Mouse (Mus musculus) midbrain, embryonic 10.5 days (tissue): ENCODE measurements around the gene Abca5. TPM values are rescaled to one million over a fixed set of nuclear protein-coding genes. Genes with fewer than 3 reads are reported as not detected.
A peak's percentile ranks its signal among the peaks of the same experiment; 100 is the strongest.

Experiments
- DNase-seq: peaks from one replicate; pipeline ENCODE4 v3.0.0-alpha.2; 2017; ENCODE audit warnings: low spot score
- H3K27ac ChIP-seq: fragments of 300-500 bp; sonication (generic); replicated peaks from 2 replicates; pipeline ENCODE4 v1.5.1; 2016; ENCODE audit warnings: mild to moderate bottlenecking
- H3K27me3 ChIP-seq: fragments of 300-500 bp; sonication (generic); 2 replicates; pipeline ENCODE4 v1.6.1; 2016; ENCODE audit warnings: low read depth, mild to moderate bottlenecking; ENCODE audit not compliant: poor library complexity, severe bottlenecking
- H3K36me3 ChIP-seq: fragments of 300-500 bp; sonication (generic); 2 replicates; pipeline ENCODE4 v1.6.1; 2016; ENCODE audit warnings: mild to moderate bottlenecking, moderate library complexity
- H3K4me1 ChIP-seq: fragments of 300-500 bp; sonication (generic); 2 replicates; pipeline ENCODE4 v1.6.1; 2016
- H3K4me3 ChIP-seq: fragments of 300-500 bp; sonication (generic); 2 replicates; pipeline ENCODE4 v1.5.1; 2016; ENCODE audit warnings: mild to moderate bottlenecking, moderate library complexity
- H3K9me3 ChIP-seq: fragments of 300-500 bp; sonication (generic); replicated peaks from 2 replicates; pipeline ENCODE4 v1.6.1; 2016; ENCODE audit warnings: mild to moderate bottlenecking
- WGBS: fragments of 180-500 bp; shearing (Covaris S2); methylation state at CpG from one replicate; pipeline ENCODE4 v1.1.7; 2016; 5-methylcytosine and 5-hydroxymethylcytosine counted together
- polyA plus RNA-seq: library from polyadenylated mRNA; unstranded; fragments of >200 nt; fragmentation: Nextera tagmentation; extraction: Ambion mirVana; gene quantifications from 2 replicates; pipeline ENCODE4 v1.2.1, GENCODE M21; 2016

Abca5 gene
- 2.1 and 2.4 TPM in 2 replicates for polyA plus RNA-seq

- H3K36me3 ChIP-seq, result no peaks in the 10 kb centered on the region
- peak within 1 kb of the TSS; percentile 87 for H3K4me3 ChIP-seq
- peaks cover 11% of the 10 kb centered on the region; the same call in 1 of the 2 replicates for H3K4me1 ChIP-seq
- peak within 1 kb of the TSS; percentile 82 for H3K27ac ChIP-seq
- DNase-seq, result peak; percentile 85
- no peaks in the 10 kb centered on the region for H3K9me3 ChIP-seq
- H3K27me3 ChIP-seq, result peaks cover 50% of the 10 kb centered on the region
- WGBS, result under 1% methylated on average over 95 of the region's 95 CpGs
Observed at GRCm38 (mm10) chr11:110337289-110338245, at the start of gene Abca5. Gene Abca5, minus strand, starts transcription at chr11:110337716.

GRCm38 (mm10) chr11:110385487-110385886 lies 48.0 kb upstream of the Abca5 start:
- 84% methylated on average over 2 of the region's 2 CpGs for WGBS
- Histone ChIP-seq H3K27ac (no peak overlapping the region), H3K9me3 (no peaks in the 10 kb centered on the region), H3K4me1 (peaks cover 1% of the 10 kb centered on the region), H3K4me3 (no peak overlapping the region), H3K36me3 (no peaks in the 10 kb centered on the region), H3K27me3 (0 out of 2 replicates have a peak, but pooled peaks cover 3% of the 10 kb centered on the region)
- no peak for DNase-seq

- H3K27ac ChIP-seq, result 0 out of 2 replicates have a peak overlapping the region, but pooled peaks have one; percentile 74
- H3K27me3 ChIP-seq, result 0 out of 2 replicates have a peak, but pooled peaks cover 3% of the 10 kb centered on the region
- no peaks in the 10 kb centered on the region for H3K9me3 ChIP-seq
- H3K36me3 ChIP-seq, result no peaks in the 10 kb centered on the region
- 35% methylated on average over 15 of the region's 15 CpGs for WGBS
- peak overlapping the region; percentile 52 for H3K4me3 ChIP-seq
- H3K4me1 ChIP-seq, result peaks cover 13% of the 10 kb centered on the region
- no peak for DNase-seq
Observed at GRCm38 (mm10) chr11:110380310-110380668, 42.8 kb upstream of the Abca5 start.

GRCm38 (mm10) chr11:110379661-110380309 lies 42.3 kb upstream of the Abca5 start:
- peak overlapping the region; percentile 52 for H3K4me3 ChIP-seq
- peaks cover 13% of the 10 kb centered on the region for H3K4me1 ChIP-seq
- H3K9me3 ChIP-seq, result no peaks in the 10 kb centered on the region
- H3K36me3 ChIP-seq, result no peaks in the 10 kb centered on the region
- peak; percentile 64 for DNase-seq
- WGBS, result 13% methylated on average over 20 of the region's 20 CpGs
- H3K27ac ChIP-seq, result peak overlapping the region; percentile 74
- 0 out of 2 replicates have a peak, but pooled peaks cover 3% of the 10 kb centered on the region for H3K27me3 ChIP-seq

- 86% methylated on average over 9 of the region's 9 CpGs for WGBS
- no peak overlapping the region for H3K4me3 ChIP-seq
- no peak overlapping the region for H3K27ac ChIP-seq
- H3K9me3 ChIP-seq, result no peaks in the 10 kb centered on the region
- H3K36me3 ChIP-seq, result no peaks in the 10 kb centered on the region
- no peak for DNase-seq
- peaks cover 8% of the 10 kb centered on the region for H3K4me1 ChIP-seq
- no peaks in the 10 kb centered on the region for H3K27me3 ChIP-seq
Observed at GRCm38 (mm10) chr11:110374036-110374435, 36.5 kb upstream of the Abca5 start.

- H3K36me3 ChIP-seq, result no peaks in the 10 kb centered on the region
- DNase-seq, result no peak
- 79% methylated on average over 15 of the region's 15 CpGs for WGBS
- H3K27ac ChIP-seq, result no peak overlapping the region
- no peak overlapping the region for H3K4me3 ChIP-seq
- H3K4me1 ChIP-seq, result peaks cover 8% of the 10 kb centered on the region
- no peaks in the 10 kb centered on the region for H3K27me3 ChIP-seq
- H3K9me3 ChIP-seq, result no peaks in the 10 kb centered on the region
Observed at GRCm38 (mm10) chr11:110372266-110372954, 34.9 kb upstream of the Abca5 start.

GRCm38 (mm10) chr11:110371827-110372226 lies 34.3 kb upstream of the Abca5 start:
- WGBS, result 71% methylated on average over 8 of the region's 8 CpGs
- Histone ChIP-seq H3K4me3 (no peak overlapping the region), H3K4me1 (peaks cover 8% of the 10 kb centered on the region), H3K27me3 (no peaks in the 10 kb centered on the region), H3K27ac (no peak overlapping the region), H3K9me3 (no peaks in the 10 kb centered on the region), H3K36me3 (no peaks in the 10 kb centered on the region)
- DNase-seq, result no peak

- DNase-seq, result no peak
- 25% methylated on average over 15 of the region's 15 CpGs for WGBS
- H3K4me1 ChIP-seq, result peaks cover 8% of the 10 kb centered on the region
- H3K9me3 ChIP-seq, result no peaks in the 10 kb centered on the region
- no peaks in the 10 kb centered on the region for H3K36me3 ChIP-seq
- no peak overlapping the region for H3K4me3 ChIP-seq
- no peak overlapping the region for H3K27ac ChIP-seq
- no peaks in the 10 kb centered on the region for H3K27me3 ChIP-seq
Observed at GRCm38 (mm10) chr11:110369312-110370019, 31.9 kb upstream of the Abca5 start.

- 91% methylated on average over 13 of the region's 13 CpGs for WGBS
Observed at GRCm38 (mm10) chr11:110367638-110368037, 30.1 kb upstream of the Abca5 start.

GRCm38 (mm10) chr11:110366902-110367301 lies 29.4 kb upstream of the Abca5 start:
- Histone ChIP-seq H3K9me3 (no peaks in the 10 kb centered on the region), H3K27me3 (no peaks in the 10 kb centered on the region), H3K4me3 (no peak overlapping the region), H3K36me3 (no peaks in the 10 kb centered on the region), H3K27ac (no peak overlapping the region), H3K4me1 (peaks cover 8% of the 10 kb centered on the region)
- DNase-seq, result no peak
- 81% methylated on average over 3 of the region's 3 CpGs for WGBS

More at GRCm38 (mm10) chr11:110367638-110368037, 30.1 kb upstream of the Abca5 start:
- no peaks in the 10 kb centered on the region for H3K36me3 ChIP-seq
- H3K27me3 ChIP-seq, result no peaks in the 10 kb centered on the region
- no peak overlapping the region for H3K27ac ChIP-seq
- no peaks in the 10 kb centered on the region for H3K9me3 ChIP-seq
- peaks cover 8% of the 10 kb centered on the region for H3K4me1 ChIP-seq
- no peak overlapping the region for H3K4me3 ChIP-seq
- no peak for DNase-seq

GRCm38 (mm10) chr11:110365016-110365415 lies 27.5 kb upstream of the Abca5 start:
- Histone ChIP-seq H3K27me3 (no peaks in the 10 kb centered on the region), H3K9me3 (0 out of 2 replicates have a peak, but pooled peaks cover 1% of the 10 kb centered on the region), H3K36me3 (no peaks in the 10 kb centered on the region), H3K27ac (no peak overlapping the region), H3K4me3 (no peak overlapping the region), H3K4me1 (peaks cover 8% of the 10 kb centered on the region)
- DNase-seq, result peak; percentile 52
- 64% methylated on average over 3 of the region's 3 CpGs for WGBS
